Mouse (Mus musculus) stomach, embryonic 15.5 days (tissue): Measurements from ENCODE around the gene Olfr1414. TPM values are rescaled to one million over a fixed set of nuclear protein-coding genes. Genes with fewer than 3 reads are reported as not detected.

ENCODE experiments used
- ATAC-seq: fragments of 200-750 bp; cut with Nextera tagmentation; 2 replicates; pipeline ENCODE4 v1.8.0; 2017; ENCODE audit warnings: low read depth, moderate number of reproducible peaks, moderate TSS enrichment; ENCODE audit not compliant: insufficient read depth, low FRiP score
- H3K27ac ChIP-seq: fragments of 300-500 bp; sonication (generic); 2 replicates; pipeline ENCODE4 v1.5.1; 2015; ENCODE audit warnings: mild to moderate bottlenecking, inconsistent platforms
- H3K27me3 ChIP-seq: fragments of 300-500 bp; sonication (generic); replicated peaks from 2 replicates; pipeline ENCODE4 v1.6.1; 2015; ENCODE audit warnings: inconsistent platforms
- H3K36me3 ChIP-seq: fragments of 300-500 bp; sonication (generic); 2 replicates; pipeline ENCODE4 v1.6.1; 2015; ENCODE audit warnings: inconsistent platforms
- H3K4me1 ChIP-seq: fragments of 300-500 bp; sonication (generic); 2 replicates; pipeline ENCODE4 v1.6.1; 2015; ENCODE audit warnings: inconsistent platforms
- H3K4me2 ChIP-seq: fragments of 300-500 bp; sonication (generic); 2 replicates; pipeline ENCODE4 v1.6.1; 2015; ENCODE audit warnings: mild to moderate bottlenecking, inconsistent platforms
- H3K4me3 ChIP-seq: fragments of 300-500 bp; sonication (generic); replicated peaks from 2 replicates; pipeline ENCODE4 v1.5.1; 2015; ENCODE audit warnings: inconsistent platforms
- H3K9ac ChIP-seq: fragments of 300-500 bp; sonication (generic); 2 replicates; pipeline ENCODE4 v1.6.1; 2015; ENCODE audit warnings: inconsistent platforms
- H3K9me3 ChIP-seq: fragments of 300-500 bp; sonication (generic); 2 replicates; pipeline ENCODE4 v1.6.1; 2016; ENCODE audit warnings: inconsistent platforms
- WGBS: fragments of 180-500 bp; shearing (Covaris S2); methylation state at CpG from one replicate; pipeline ENCODE4 v1.1.7; 2015; 5-methylcytosine and 5-hydroxymethylcytosine counted together
- microRNA-seq: library from miRNA; unstranded; fragments of <30 nt; microRNA quantifications from one replicate; pipeline ENCODE4, GENCODE M21; 2016
- polyA plus RNA-seq: library from polyadenylated mRNA; unstranded; fragments of >200 nt; fragmentation: Nextera tagmentation; extraction: Ambion mirVana; gene quantifications from 2 replicates; pipeline ENCODE4 v1.2.1, GENCODE M21; 2015

Gene Olfr1414
- polyA plus RNA-seq, 1 experiment from 2014 or later: not detected

- under 1% methylated on average over 66 of the region's 67 CpGs for WGBS
- peaks cover 6% of the 10 kb centered on the region for H3K36me3 ChIP-seq
- H3K9ac ChIP-seq: peak within 1 kb of the TSS; percentile 95
- peak within 1 kb of the TSS; percentile 78 for H3K4me3 ChIP-seq
- peaks cover 8% of the 10 kb centered on the region; the same call in 1 of the 2 replicates for H3K4me1 ChIP-seq
- H3K27ac ChIP-seq: peak within 1 kb of the TSS; percentile 55
- ATAC-seq: peak; percentile 90
- H3K27me3 ChIP-seq: no peaks in the 10 kb centered on the region
- H3K4me2 ChIP-seq: peak within 1 kb of the TSS; percentile 95
- no peaks in the 10 kb centered on the region for H3K9me3 ChIP-seq
These were observed 45.1 kb downstream of the Olfr1414 start, which contains the start of gene Ndufa10 for GRCm38 (mm10) chr1:92473165-92474041. TSS of gene Ndufa10 (minus strand) at chr1:92473860.

- Histone ChIP-seq H3K27ac (no peak overlapping the region), H3K9ac (no peak overlapping the region), H3K9me3 (no peaks in the 10 kb centered on the region), H3K36me3 (peaks cover 42% of the 10 kb centered on the region), H3K4me2 (no peak overlapping the region), H3K27me3 (no peaks in the 10 kb centered on the region), H3K4me1 (peaks cover 3% of the 10 kb centered on the region; the same call in 1 of the 2 replicates), H3K4me3 (no peak overlapping the region)
- no peak for ATAC-seq
- WGBS: 72% methylated on average over 4 of the region's 4 CpGs
These were observed 49.6 kb downstream of the Olfr1414 start for GRCm38 (mm10) chr1:92468891-92469290.

GRCm38 (mm10) chr1:92458416-92458815 is 60.0 kb downstream of the Olfr1414 start:
- Histone ChIP-seq H3K27me3 (no peaks in the 10 kb centered on the region), H3K4me2 (no peak overlapping the region), H3K4me1 (no peaks in the 10 kb centered on the region), H3K36me3 (peaks cover 52% of the 10 kb centered on the region), H3K9me3 (no peaks in the 10 kb centered on the region), H3K4me3 (no peak overlapping the region), H3K27ac (no peak overlapping the region), H3K9ac (no peak overlapping the region)
- WGBS: 90% methylated on average over 6 of the region's 6 CpGs
- no peak for ATAC-seq

GRCm38 (mm10) chr1:92457758-92458157 is 60.7 kb downstream of the Olfr1414 start:
- Histone ChIP-seq H3K4me3 (no peak overlapping the region), H3K9ac (no peak overlapping the region), H3K27ac (no peak overlapping the region), H3K9me3 (no peaks in the 10 kb centered on the region), H3K4me2 (no peak overlapping the region), H3K36me3 (peaks cover 48% of the 10 kb centered on the region), H3K27me3 (no peaks in the 10 kb centered on the region), H3K4me1 (no peaks in the 10 kb centered on the region)
- ATAC-seq: no peak

Small RNA genes lying within 50 kb of the gene (microRNA-seq; reads per million reads assigned to microRNA genes)
- 1.7 reads per million for gene Mir6900

Other genes starting within 250 kb of the Olfr1414 start
- gene Ndufa10, start 44.8 kb downstream of the Olfr1414 start, polyA plus RNA-seq: 253 and 295 TPM in 2 replicates
- gene Olfr1416, start 33.5 kb downstream of the Olfr1414 start, polyA plus RNA-seq: not detected in 2 replicates
- gene Olfr1415, start 22.6 kb downstream of the Olfr1414 start, polyA plus RNA-seq: not detected in 2 replicates
- gene Olfr1413, start 52.7 kb upstream of the Olfr1414 start, polyA plus RNA-seq: not detected in 2 replicates
- gene Olfr1412, start 67.1 kb upstream of the Olfr1414 start, polyA plus RNA-seq: not detected in 2 replicates
- not detected in 2 replicates for gene Olfr1411, start 75.8 kb upstream of the Olfr1414 start, polyA plus RNA-seq
- gene Olfr1410, start 87.1 kb upstream of the Olfr1414 start, polyA plus RNA-seq: not detected in 2 replicates
- not detected in 2 replicates for gene Olfr12, start 99.1 kb upstream of the Olfr1414 start, polyA plus RNA-seq
- 349 and 369 TPM in 2 replicates for gene Cops9, start 123.3 kb upstream of the Olfr1414 start, polyA plus RNA-seq
- gene Otos, start 130.2 kb upstream of the Olfr1414 start, polyA plus RNA-seq: 0.19 and 0.21 TPM in 2 replicates